Mouse (Mus musculus) adrenal gland, postnatal 0 days (tissue): ENCODE measurements around the gene Pdxk. TPM values are rescaled to one million over a fixed set of nuclear protein-coding genes. Genes with fewer than 3 reads are reported as not detected.

ENCODE experiments used
- microRNA-seq: library from miRNA; unstranded; fragments of <30 nt; microRNA quantifications from one replicate; pipeline ENCODE4, GENCODE M21; 2016; ENCODE audit warnings: borderline replicate concordance; ENCODE audit not compliant: insufficient number of aligned reads
- polyA plus RNA-seq: library from polyadenylated mRNA; unstranded; fragments of >200 nt; fragmentation: Nextera tagmentation; extraction: Ambion mirVana; gene quantifications from 2 replicates; pipeline ENCODE4 v1.2.1, GENCODE M21; 2015

Gene Pdxk
- polyA plus RNA-seq: 8.3 and 8.5 TPM in 2 replicates

GRCm38 (mm10) chr10:78464792-78465207, at the start of gene Pdxk:
Pdxk (minus strand) TSS chr10:78464975.

GRCm38 (mm10) chr10:78425181-78426041, 39.4 kb downstream of the Pdxk start, which contains the start of gene Cstb:
Cstb (plus strand) TSS chr10:78425669.

GRCm38 (mm10) chr10:78412319-78413151, 52.2 kb downstream of the Pdxk start, which contains the start of gene Rrp1:
Rrp1 (minus strand) TSS chr10:78413043.

Small RNAs within 50 kb of the gene (microRNA-seq; reads per million reads assigned to microRNA genes)
- gene Mir6410: not detected
- gene Mir6907: 1.4 reads per million
- not detected for gene Mir6908

Other genes starting within 250 kb of the Pdxk start
- 14.5 and 20.9 TPM in 2 replicates for gene Trappc10, start 220.3 kb downstream of the Pdxk start, polyA plus RNA-seq
- 102 and 142 TPM in 2 replicates for gene Agpat3, start 112.5 kb downstream of the Pdxk start, polyA plus RNA-seq
- 157 and 202 TPM in 2 replicates for gene Rrp1, start 51.9 kb downstream of the Pdxk start, polyA plus RNA-seq
- gene Cstb, start 39.3 kb downstream of the Pdxk start, polyA plus RNA-seq: 618 and 785 TPM in 2 replicates
- gene Olfr1358, start 52.5 kb upstream of the Pdxk start, polyA plus RNA-seq: not detected in 2 replicates
- gene Ilvbl, start 109.4 kb upstream of the Pdxk start, polyA plus RNA-seq: 55.1 and 72.3 TPM in 2 replicates
- gene Syde1, start 127.0 kb upstream of the Pdxk start, polyA plus RNA-seq: 10.9 and 14.5 TPM in 2 replicates
- not detected in 2 replicates for gene Olfr1357, start 153.1 kb upstream of the Pdxk start, polyA plus RNA-seq